ENCODE assay signal across 21 mouse cellular contexts in the genomic region with DNA sequence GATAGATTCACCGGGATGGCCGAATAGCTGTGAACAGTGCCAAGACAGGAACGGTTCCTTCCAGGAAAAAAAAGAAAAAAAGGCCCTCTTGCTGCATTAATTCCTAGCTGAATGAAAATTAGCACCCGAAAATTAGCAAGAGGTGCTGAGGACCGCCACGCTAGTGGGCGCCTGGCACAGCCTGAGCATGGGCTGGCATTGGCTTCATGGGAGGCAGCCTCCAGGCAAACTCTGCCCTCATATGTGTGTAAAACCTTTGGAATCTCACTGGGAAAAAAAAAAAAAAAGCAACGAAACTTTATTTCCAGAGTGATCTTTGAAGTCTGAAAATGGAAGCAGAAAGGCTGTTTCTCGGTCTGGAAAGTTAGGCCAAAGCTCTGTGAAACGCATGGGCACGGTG.
DNase-seq lines count a peak whose midpoint lies in the region; ATAC-seq lines count a peak whose summit lies in the region.
"Had no signal": no experiment of that assay in that cellular context is flagged by ENCODE, and none has a peak within 500 bp of the region (broad histone marks: within the 10 kb centered on the region; RNA-seq: fewer than 3 reads in every experiment).

No protein-coding gene starts in this region.

- no peak overlapping the region for H3K27ac ChIP-seq in kidney, embryonic 14.5 days (ENCODE audit: low read depth, low read length)
- H3K27ac ChIP-seq in limb, embryonic 12.5 days: 0 out of 2 replicates have a peak overlapping the region, but pooled peaks have one; percentile 2
- no peak overlapping the region for H3K27ac ChIP-seq in limb, embryonic 10.5 days
- peak overlapping the region; percentile 80; the same call in 1 of the 2 replicates for H3K27ac ChIP-seq in limb, embryonic 13.5 days
- H3K27ac ChIP-seq in limb, embryonic 15.5 days: peak overlapping the region; percentile 84
- H3K27ac ChIP-seq: embryonic facial prominence, embryonic 10.5 days; embryonic facial prominence, embryonic 12.5 days; forebrain, embryonic 13.5 days; forebrain, embryonic 15.5 days had no signal

- 95% methylated on average over 11 of the region's 11 CpGs for WGBS in kidney, embryonic 14.5 days
- WGBS in limb, embryonic 12.5 days: 96% methylated on average over 11 of the region's 11 CpGs
- 97% methylated on average over 11 of the region's 11 CpGs for WGBS in limb, embryonic 10.5 days
- 91% methylated on average over 11 of the region's 11 CpGs for WGBS in limb, embryonic 13.5 days
- 81% methylated on average over 11 of the region's 11 CpGs for WGBS in limb, embryonic 15.5 days

- DNase-seq in kidney, adult 9 months: peak; percentile 48
- no peak for DNase-seq in limb, embryonic 10.5 days (ENCODE audit: low spot score)
- no peak for DNase-seq in layer of hippocampus, postnatal 25 days (ENCODE audit: extremely low spot score in 1 of 2, low spot score in 1 of 2)
- no peak for DNase-seq in right cerebral cortex, postnatal 10 days (ENCODE audit: low spot score in 2 of 2)
- DNase-seq: adrenal gland, adult 8-10 months; adrenal gland, postnatal 14 days; adrenal gland, postnatal 36 days; cerebellum, adult 2 months; cerebellum, adult 9-10 months; cerebellum, postnatal 10 days; cerebellum, postnatal 25 days had no signal

- ATAC-seq in kidney, embryonic 14.5 days (ENCODE audit: low FRiP score, low TSS enrichment): no peak
- ATAC-seq in limb, embryonic 12.5 days (ENCODE audit: insufficient number of reproducible peaks, insufficient read depth, low FRiP score, low TSS enrichment, low read depth): no peak
- no peak for ATAC-seq in limb, embryonic 13.5 days (ENCODE audit: low FRiP score, low read depth)
- no peak for ATAC-seq in limb, embryonic 15.5 days (ENCODE audit: insufficient number of reproducible peaks, low FRiP score, low TSS enrichment, low read depth)
- ATAC-seq: activated CD4-positive, CD25-positive, alpha-beta regulatory T cell, adult 4 months; forebrain, embryonic 13.5 days; forebrain, embryonic 15.5 days; Patski had no signal

- no peaks in the 10 kb centered on the region for H3K27me3 ChIP-seq in kidney, embryonic 14.5 days (ENCODE audit: control insufficient read depth, insufficient read depth, low read length)
- H3K27me3 ChIP-seq in limb, embryonic 12.5 days: no peaks in the 10 kb centered on the region
- no peaks in the 10 kb centered on the region for H3K27me3 ChIP-seq in limb, embryonic 10.5 days (ENCODE audit: low read depth, poor library complexity, severe bottlenecking)
- H3K27me3 ChIP-seq in limb, embryonic 13.5 days: no peaks in the 10 kb centered on the region
- no peaks in the 10 kb centered on the region for H3K27me3 ChIP-seq in limb, embryonic 15.5 days
- H3K27me3 ChIP-seq: embryonic facial prominence, embryonic 12.5 days; forebrain, embryonic 13.5 days; forebrain, embryonic 15.5 days; Patski had no signal

- H3K4me3 ChIP-seq in kidney, embryonic 14.5 days (ENCODE audit: low read length): no peak overlapping the region
- H3K4me3 ChIP-seq in limb, embryonic 12.5 days (replicated peaks): no peak overlapping the region
- no peak overlapping the region for H3K4me3 ChIP-seq in limb, embryonic 10.5 days
- H3K4me3 ChIP-seq in limb, embryonic 13.5 days: no peak overlapping the region
- no peak overlapping the region for H3K4me3 ChIP-seq in limb, embryonic 15.5 days
- H3K4me3 ChIP-seq: embryonic facial prominence, embryonic 10.5 days; embryonic facial prominence, embryonic 12.5 days; forebrain, embryonic 13.5 days; forebrain, embryonic 15.5 days had no signal

- no peak overlapping the region for H3K9ac ChIP-seq in kidney, embryonic 14.5 days (ENCODE audit: low read depth, low read length)
- H3K9ac ChIP-seq in limb, embryonic 12.5 days (replicated peaks): no peak overlapping the region
- no peak overlapping the region for H3K9ac ChIP-seq in limb, embryonic 13.5 days
- H3K9ac ChIP-seq in limb, embryonic 15.5 days: no peak overlapping the region
- H3K9ac ChIP-seq: embryonic facial prominence, embryonic 12.5 days; forebrain, embryonic 13.5 days; forebrain, embryonic 15.5 days had no signal

- H3K36me3 ChIP-seq in kidney, embryonic 14.5 days (ENCODE audit: control insufficient read depth, insufficient read depth, low read length): peaks cover 18% of the 10 kb centered on the region
- H3K36me3 ChIP-seq in limb, embryonic 12.5 days: peaks cover 39% of the 10 kb centered on the region
- peaks cover 59% of the 10 kb centered on the region for H3K36me3 ChIP-seq in limb, embryonic 10.5 days
- H3K36me3 ChIP-seq in limb, embryonic 13.5 days: peaks cover 34% of the 10 kb centered on the region
- H3K36me3 ChIP-seq in limb, embryonic 15.5 days: peaks cover 29% of the 10 kb centered on the region

- no peak overlapping the region for H3K4me2 ChIP-seq in kidney, embryonic 14.5 days (replicated peaks; ENCODE audit: low read depth, low read length)
- H3K4me2 ChIP-seq in limb, embryonic 12.5 days: no peak overlapping the region
- no peak overlapping the region for H3K4me2 ChIP-seq in limb, embryonic 13.5 days (replicated peaks)
- no peak overlapping the region for H3K4me2 ChIP-seq in limb, embryonic 15.5 days
- H3K4me2 ChIP-seq: embryonic facial prominence, embryonic 12.5 days; forebrain, embryonic 13.5 days; forebrain, embryonic 15.5 days had no signal

- H3K9me3 ChIP-seq in kidney, embryonic 14.5 days (ENCODE audit: control insufficient read depth, low read length): peaks cover 31% of the 10 kb centered on the region
- H3K9me3 ChIP-seq in limb, embryonic 12.5 days: peaks cover 37% of the 10 kb centered on the region
- peaks cover 26% of the 10 kb centered on the region for H3K9me3 ChIP-seq in limb, embryonic 10.5 days (replicated peaks)
- H3K9me3 ChIP-seq in limb, embryonic 13.5 days: peaks cover 35% of the 10 kb centered on the region
- H3K9me3 ChIP-seq in limb, embryonic 15.5 days: peaks cover 18% of the 10 kb centered on the region
- H3K9me3 ChIP-seq: forebrain, embryonic 15.5 days had no signal

- H3K4me1 ChIP-seq in kidney, embryonic 14.5 days (ENCODE audit: control insufficient read depth, insufficient read depth, low read length): peaks cover 4% of the 10 kb centered on the region
- peaks cover 54% of the 10 kb centered on the region for H3K4me1 ChIP-seq in limb, embryonic 12.5 days (replicated peaks)
- peaks cover 43% of the 10 kb centered on the region for H3K4me1 ChIP-seq in limb, embryonic 10.5 days
- H3K4me1 ChIP-seq in limb, embryonic 13.5 days: peaks cover 51% of the 10 kb centered on the region
- H3K4me1 ChIP-seq in limb, embryonic 15.5 days: peaks cover 55% of the 10 kb centered on the region

Comparison
In these comparisons a context has a peak if more than half of its experiments do, and no peak if none do; other contexts are left out.
1. H3K27ac ChIP-seq: peak in limb, embryonic 12.5 days (single experiment), limb, embryonic 13.5 days (single experiment) and limb, embryonic 15.5 days (single experiment); none in kidney, embryonic 14.5 days (single experiment) and limb, embryonic 10.5 days (single experiment).